Mouse (Mus musculus) heart, postnatal 0 days (tissue): ENCODE data around the gene Kdm2a. TPM values are rescaled to one million over a fixed set of nuclear protein-coding genes. Genes with fewer than 3 reads are reported as not detected.

Experiments used
- ATAC-seq: fragments of 200-750 bp; cut with Nextera tagmentation; 2 replicates; pipeline ENCODE4 v1.8.0; 2017; ENCODE audit warnings: low read depth, moderate number of reproducible peaks, moderate library complexity; ENCODE audit not compliant: insufficient read depth
- DNase-seq: peaks from one replicate; pipeline ENCODE4 v3.0.0-alpha.2; 2016; ENCODE audit warnings: low spot score
- H3K27ac ChIP-seq: fragments of 300-500 bp; sonication (generic); 2 replicates; pipeline ENCODE4 v1.5.1; 2014; ENCODE audit warnings: low read depth, mild to moderate bottlenecking
- H3K27me3 ChIP-seq: fragments of 300-500 bp; sonication (generic); 2 replicates; pipeline ENCODE4 v1.6.1; 2014; ENCODE audit warnings: low read length, mixed read lengths; ENCODE audit not compliant: control insufficient read depth, insufficient read depth
- H3K36me3 ChIP-seq: fragments of 300-500 bp; sonication (generic); replicated peaks from 2 replicates; pipeline ENCODE4 v1.6.1; 2014; ENCODE audit warnings: low read length, mixed read lengths; ENCODE audit not compliant: control insufficient read depth, insufficient read depth
- H3K4me1 ChIP-seq: fragments of 300-500 bp; sonication (generic); 2 replicates; pipeline ENCODE4 v1.6.1; 2014; ENCODE audit warnings: antibody characterized with exemption; ENCODE audit not compliant: control insufficient read depth, insufficient read depth
- H3K4me2 ChIP-seq: fragments of 300-500 bp; sonication (generic); 2 replicates; pipeline ENCODE4 v1.6.1; 2014; ENCODE audit warnings: low read depth, mild to moderate bottlenecking, low read length, moderate library complexity
- H3K4me3 ChIP-seq: fragments of 300-500 bp; sonication (generic); 2 replicates; pipeline ENCODE4 v1.5.1; 2014; ENCODE audit warnings: low read depth, low read length
- H3K9ac ChIP-seq: fragments of 300-500 bp; sonication (generic); replicated peaks from 2 replicates; pipeline ENCODE4 v1.6.1; 2014; ENCODE audit warnings: low read depth, low read length, mixed read lengths
- H3K9me3 ChIP-seq: fragments of 300-500 bp; sonication (generic); replicated peaks from 2 replicates; pipeline ENCODE4 v1.6.1; 2016; ENCODE audit warnings: low read length; ENCODE audit not compliant: control insufficient read depth
- CTCF ChIP-seq: IDR thresholded peaks from 2 replicates; pipeline ENCODE4 v1.5.1; 2016; ENCODE audit warnings: antibody characterized with exemption, control low read depth, low read depth
- EP300 ChIP-seq: IDR thresholded peaks from 2 replicates; pipeline ENCODE4 v1.6.1; 2016; ENCODE audit warnings: antibody characterized with exemption, low read depth
- WGBS: fragments of 180-500 bp; shearing (Covaris S2); extraction: QIAGEN DNeasy Blood & Tissue Kit; methylation state at CpG from one replicate; pipeline ENCODE4 v1.1.7; 2014; 5-methylcytosine and 5-hydroxymethylcytosine counted together
- polyA plus RNA-seq: library from polyadenylated mRNA; unstranded; fragments of >200 nt; fragmentation: Nextera tagmentation; extraction: Ambion mirVana; gene quantifications from 2 replicates; pipeline ENCODE4 v1.2.1, GENCODE M21; 2015
- total RNA-seq: library from RNA; depleted of rRNA; stranded (reverse); fragments of >200 nt; gene quantifications from 2 replicates; pipeline ENCODE4 v1.2.3, GENCODE M21; 2014; ENCODE audit warnings: low replicate concordance; rRNA removed

Gene Kdm2a
- total and polyA plus RNA-seq, 2 experiments from 2014 or later = 15.7 to 65.3 TPM

- Histone ChIP-seq H3K27ac (no peak overlapping the region), H3K4me2 (no peak overlapping the region), H3K9me3 (no peaks in the 10 kb centered on the region), H3K4me1 (no peaks in the 10 kb centered on the region; the same call in 1 of the 2 replicates), H3K27me3 (peaks cover 5% of the 10 kb centered on the region; the same call in 1 of the 2 replicates), H3K9ac (no peak overlapping the region), H3K36me3 (no peaks in the 10 kb centered on the region), H3K4me3 (no peak overlapping the region)
- ATAC-seq = no peak
- DNase-seq = no peak
- 94% methylated on average over 1 of the region's 1 CpGs for WGBS
- no peak for TF ChIP-seq CTCF
- no peak for TF ChIP-seq EP300
Observed at GRCm38 (mm10) chr19:4279487-4279886, 118.6 kb downstream of the Kdm2a start.

GRCm38 (mm10) chr19:4270972-4271371, 127.1 kb downstream of the Kdm2a start:
- 93% methylated on average over 11 of the region's 11 CpGs for WGBS
- H3K27ac ChIP-seq = no peak overlapping the region
- TF ChIP-seq EP300 (no peak), CTCF (no peak)
- ATAC-seq (no peak), DNase-seq (no peak)
- H3K9ac ChIP-seq = no peak overlapping the region
- no peaks in the 10 kb centered on the region for H3K4me1 ChIP-seq
- no peak overlapping the region for H3K4me3 ChIP-seq
- no peak overlapping the region for H3K4me2 ChIP-seq
- H3K27me3 ChIP-seq = peaks cover 7% of the 10 kb centered on the region; the same call in 1 of the 2 replicates
- no peaks in the 10 kb centered on the region for H3K9me3 ChIP-seq
- H3K36me3 ChIP-seq = no peaks in the 10 kb centered on the region

DNA sequence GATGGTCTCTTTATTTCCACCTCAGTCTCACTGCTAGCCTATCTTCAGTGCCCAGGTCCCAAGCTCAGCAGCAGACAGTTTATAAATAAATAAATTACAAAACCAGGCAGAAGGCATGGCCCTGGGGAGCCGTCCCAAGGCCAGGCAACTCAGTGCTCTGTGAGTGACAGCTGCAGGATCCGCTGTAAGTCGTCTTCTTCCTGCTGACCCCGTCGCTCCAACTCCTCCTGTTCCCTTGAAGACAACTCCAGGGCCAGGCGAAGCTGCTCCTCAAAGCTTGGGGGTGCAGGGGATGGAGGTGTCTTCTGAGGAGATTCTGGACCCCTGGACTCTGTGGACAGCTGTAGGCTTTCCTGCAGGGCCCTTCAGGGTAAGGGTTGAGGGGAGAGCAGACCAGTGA, 127.9 kb downstream of the Kdm2a start:
- no peak overlapping the region for H3K4me3 ChIP-seq
- no peaks in the 10 kb centered on the region for H3K4me1 ChIP-seq
- no peak for ATAC-seq
- TF ChIP-seq EP300 = no peak
- no peak for TF ChIP-seq CTCF
- H3K27me3 ChIP-seq = peaks cover 7% of the 10 kb centered on the region; the same call in 1 of the 2 replicates
- no peak overlapping the region for H3K4me2 ChIP-seq
- WGBS = 60% methylated on average over 6 of the region's 6 CpGs
- no peak for DNase-seq
- H3K36me3 ChIP-seq = no peaks in the 10 kb centered on the region
- no peak overlapping the region for H3K9ac ChIP-seq
- no peaks in the 10 kb centered on the region for H3K9me3 ChIP-seq
- H3K27ac ChIP-seq = no peak overlapping the region

DNA sequence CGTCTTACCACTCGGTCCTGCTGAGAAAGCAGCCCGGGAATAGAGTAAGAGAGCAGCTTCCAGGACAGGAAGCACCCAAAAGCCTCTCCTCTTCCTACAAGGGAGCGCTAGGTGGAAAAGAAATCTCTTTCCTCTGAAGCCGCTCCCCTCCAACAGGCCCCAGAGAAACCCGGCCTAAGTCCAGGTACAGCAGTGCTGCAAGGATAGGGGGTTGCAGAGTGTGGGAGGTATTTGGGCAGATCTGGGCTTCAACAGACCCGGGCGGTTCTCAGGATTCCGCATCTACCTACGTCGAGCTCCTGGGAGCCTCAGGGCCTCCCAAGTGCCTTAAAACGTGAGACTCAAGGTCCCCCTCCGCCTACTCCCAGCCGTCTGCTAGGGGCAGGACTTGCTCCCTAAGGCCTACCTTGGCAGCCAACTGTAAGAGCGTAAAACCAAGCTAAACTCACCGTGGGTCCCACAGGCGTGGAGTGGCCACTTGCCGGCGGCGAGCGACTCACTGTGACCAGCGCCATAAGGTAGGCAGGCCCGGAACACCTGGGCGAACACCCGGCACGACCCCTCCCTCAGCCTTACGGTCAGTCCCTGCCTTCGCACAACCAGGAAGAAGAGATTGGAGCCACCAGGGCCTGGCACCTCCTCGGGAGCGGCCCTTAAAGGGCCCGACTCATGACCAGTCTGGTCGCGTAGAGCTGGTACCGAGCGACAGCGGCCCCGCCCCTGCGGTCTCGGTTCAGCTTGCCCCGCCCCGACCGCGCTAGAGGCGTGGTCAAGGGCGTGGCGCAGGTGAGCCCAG, 129.3 kb downstream of the Kdm2a start, which contains the start of gene Ssh3:
TSS of gene Ssh3 (minus strand) at position 615 of the 796 bp plus-strand sequence.
- Histone ChIP-seq H3K4me2 (peak within 1 kb of the TSS; percentile 73), H3K27ac (no peak within 1 kb of the TSS), H3K9me3 (no peaks in the 10 kb centered on the region), H3K27me3 (peaks cover 7% of the 10 kb centered on the region; the same call in 1 of the 2 replicates), H3K4me1 (no peaks in the 10 kb centered on the region), H3K4me3 (peak within 1 kb of the TSS; percentile 48), H3K9ac (peak within 1 kb of the TSS; percentile 54), H3K36me3 (no peaks in the 10 kb centered on the region)
- ATAC-seq = peak; percentile 76
- TF ChIP-seq EP300 (no peak), CTCF (no peak)
- 8% methylated on average over 46 of the region's 46 CpGs for WGBS
- peak; percentile 49 for DNase-seq

DNA sequence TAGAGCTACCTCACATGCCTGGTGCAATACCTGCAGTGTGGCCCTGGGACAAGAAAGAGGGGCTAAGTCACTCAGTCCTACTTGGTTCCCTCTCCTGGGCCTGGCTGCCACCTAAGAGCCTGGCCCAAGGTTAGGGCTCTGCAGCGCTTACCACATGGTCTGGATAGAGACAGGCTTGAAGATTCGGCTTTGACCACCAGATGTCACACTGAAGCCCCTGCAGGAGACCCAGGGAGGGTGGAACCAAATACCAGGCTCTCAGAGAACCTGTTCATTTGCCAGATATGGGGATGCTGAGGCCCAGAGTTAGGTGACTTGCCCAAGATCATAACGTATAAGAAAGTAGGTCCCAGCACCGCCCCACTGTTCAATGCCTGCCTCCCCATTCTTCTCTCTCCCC, 132.1 kb downstream of the Kdm2a start:
- Histone ChIP-seq H3K27ac (no peak overlapping the region), H3K4me2 (no peak overlapping the region), H3K4me3 (no peak overlapping the region), H3K4me1 (no peaks in the 10 kb centered on the region), H3K36me3 (no peaks in the 10 kb centered on the region), H3K9me3 (no peaks in the 10 kb centered on the region), H3K27me3 (peaks cover 7% of the 10 kb centered on the region; the same call in 1 of the 2 replicates), H3K9ac (no peak overlapping the region)
- TF ChIP-seq EP300 = no peak
- TF ChIP-seq CTCF = no peak
- DNase-seq = no peak
- no peak for ATAC-seq
- WGBS = 67% methylated on average over 4 of the region's 4 CpGs

Other genes starting within 250 kb of the Kdm2a start
- 120 and 144 TPM in 2 replicates for gene Coro1b, start 249.7 kb downstream of the Kdm2a start, total RNA-seq
- gene Coro1b, start 249.7 kb downstream of the Kdm2a start, polyA plus RNA-seq = 97.2 and 102 TPM in 2 replicates
- 13.5 TPM in 1 of 2 replicates, not detected in the other for gene Ptprcap, start 244.7 kb downstream of the Kdm2a start, total RNA-seq
- 0.46 and 1.1 TPM in 2 replicates for gene Ptprcap, start 244.7 kb downstream of the Kdm2a start, polyA plus RNA-seq
- 34.2 and 62.0 TPM in 2 replicates for gene Rps6kb2, start 234.9 kb downstream of the Kdm2a start, total RNA-seq
- 32.9 and 35.2 TPM in 2 replicates for gene Rps6kb2, start 234.9 kb downstream of the Kdm2a start, polyA plus RNA-seq
- gene Carns1, start 222.8 kb downstream of the Kdm2a start, total RNA-seq = 40.3 and 119 TPM in 2 replicates
- gene Carns1, start 222.8 kb downstream of the Kdm2a start, polyA plus RNA-seq = 20.6 and 23.8 TPM in 2 replicates
- gene Tbc1d10c, start 207.0 kb downstream of the Kdm2a start, total RNA-seq = 5.2 TPM in 1 of 2 replicates, not detected in the other
- 2.7 and 4.4 TPM in 2 replicates for gene Tbc1d10c, start 207.0 kb downstream of the Kdm2a start, polyA plus RNA-seq
- 808 and 961 TPM in 2 replicates for gene Ppp1ca, start 206.2 kb downstream of the Kdm2a start, total RNA-seq
- gene Ppp1ca, start 206.2 kb downstream of the Kdm2a start, polyA plus RNA-seq = 738 and 763 TPM in 2 replicates
- gene Rad9a, start 196.6 kb downstream of the Kdm2a start, total RNA-seq = 9.5 and 12.3 TPM in 2 replicates
- 9.5 and 9.7 TPM in 2 replicates for gene Rad9a, start 196.6 kb downstream of the Kdm2a start, polyA plus RNA-seq
- 3.4 and 14.7 TPM in 2 replicates for gene Clcf1, start 184.0 kb downstream of the Kdm2a start, total RNA-seq
- 0.67 and 0.91 TPM in 2 replicates for gene Clcf1, start 184.0 kb downstream of the Kdm2a start, polyA plus RNA-seq
- not detected in 2 replicates for gene AC109138.7, start 183.9 kb downstream of the Kdm2a start, total RNA-seq
- gene AC109138.7, start 183.9 kb downstream of the Kdm2a start, polyA plus RNA-seq = not detected in 2 replicates
- gene Pold4, start 166.4 kb downstream of the Kdm2a start, total RNA-seq = 18.6 and 30.8 TPM in 2 replicates
- 23.0 and 27.9 TPM in 2 replicates for gene Pold4, start 166.4 kb downstream of the Kdm2a start, polyA plus RNA-seq
- 11.5 and 11.6 TPM in 2 replicates for gene Ssh3, start 129.1 kb downstream of the Kdm2a start, total RNA-seq
- gene Ssh3, start 129.1 kb downstream of the Kdm2a start, polyA plus RNA-seq = 6.2 and 6.4 TPM in 2 replicates
- 2.1 and 2.3 TPM in 2 replicates for gene Ankrd13d, start 115.1 kb downstream of the Kdm2a start, total RNA-seq
- 0.40 and 0.41 TPM in 2 replicates for gene Ankrd13d, start 115.1 kb downstream of the Kdm2a start, polyA plus RNA-seq
- gene Grk2, start 92.1 kb downstream of the Kdm2a start, total RNA-seq = 50.4 and 50.6 TPM in 2 replicates
- 6.9 and 7.8 TPM in 2 replicates for gene Grk2, start 92.1 kb downstream of the Kdm2a start, polyA plus RNA-seq
- 24.3 and 35.0 TPM in 2 replicates for gene Rhod, start 41.1 kb upstream of the Kdm2a start, total RNA-seq
- 16.0 and 18.4 TPM in 2 replicates for gene Rhod, start 41.1 kb upstream of the Kdm2a start, polyA plus RNA-seq
- 2.8 TPM in 2 replicates for gene Syt12, start 79.2 kb upstream of the Kdm2a start, total RNA-seq
- 0.26 and 0.46 TPM in 2 replicates for gene Syt12, start 79.2 kb upstream of the Kdm2a start, polyA plus RNA-seq
- gene 2010003K11Rik, start 100.3 kb upstream of the Kdm2a start, total RNA-seq = not detected in 2 replicates
- gene 2010003K11Rik, start 100.3 kb upstream of the Kdm2a start, polyA plus RNA-seq = not detected in 2 replicates
- gene Pcx, start 112.2 kb upstream of the Kdm2a start, total RNA-seq = 12.4 and 13.8 TPM in 2 replicates
- 4.7 and 5.2 TPM in 2 replicates for gene Pcx, start 112.2 kb upstream of the Kdm2a start, polyA plus RNA-seq
- gene Lrfn4, start 217.4 kb upstream of the Kdm2a start, total RNA-seq = 32.2 and 45.8 TPM in 2 replicates
- 1.7 and 1.9 TPM in 2 replicates for gene Lrfn4, start 217.4 kb upstream of the Kdm2a start, polyA plus RNA-seq
- gene Rce1, start 227.4 kb upstream of the Kdm2a start, total RNA-seq = 60.6 and 64.6 TPM in 2 replicates
- 24.8 and 25.6 TPM in 2 replicates for gene Rce1, start 227.4 kb upstream of the Kdm2a start, polyA plus RNA-seq